Mouse (Mus musculus): ENCODE results near the gene Cdt1. TPM values are rescaled to one million over a fixed set of nuclear protein-coding genes. Genes with fewer than 3 reads are reported as not detected.

The Cdt1 gene
- 15.1 and 45.5 TPM in 2 replicates for polyA plus RNA-seq (2012; rRNA removed; ENCODE audit: low replicate concordance)

DNA sequence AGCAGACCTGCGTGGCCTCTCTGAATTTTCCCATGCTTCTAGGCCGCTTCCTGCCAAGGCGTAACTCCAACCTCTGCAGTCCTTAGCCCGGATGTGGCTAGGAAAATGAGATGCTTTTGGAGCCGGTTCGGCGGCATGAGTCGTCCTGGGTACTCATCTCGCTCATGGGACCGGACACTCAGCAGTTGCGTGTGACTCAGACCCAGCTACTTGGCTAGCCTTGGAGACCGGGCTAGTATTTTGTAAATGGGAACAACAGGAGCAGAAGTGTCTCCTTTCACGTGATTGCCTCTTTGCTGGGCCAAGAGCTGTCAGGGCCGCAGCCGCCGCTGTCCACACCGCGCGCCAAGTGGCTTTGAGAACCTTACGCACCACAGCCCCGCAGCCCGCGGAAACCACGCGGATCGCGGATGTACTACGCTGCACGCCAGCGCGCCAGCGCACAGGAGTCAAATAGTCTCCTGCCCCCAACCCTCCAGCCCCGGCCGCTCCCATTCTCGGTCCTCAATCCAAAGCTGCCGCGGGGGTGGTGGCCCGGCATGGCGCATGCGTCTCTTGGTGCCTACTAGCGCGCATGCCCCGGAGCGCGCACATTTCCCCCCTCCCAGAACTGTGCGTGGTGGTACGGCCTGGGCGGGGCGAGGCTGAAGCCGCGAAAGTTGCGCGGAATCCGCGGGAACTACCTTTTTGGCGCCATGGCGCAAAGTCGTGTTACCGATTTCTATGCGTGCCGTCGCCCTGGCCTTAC is at the start of gene Cdt1:
Gene Cdt1 (plus strand): TSS at position 655 of the 748 bp plus-strand sequence.

DNA sequence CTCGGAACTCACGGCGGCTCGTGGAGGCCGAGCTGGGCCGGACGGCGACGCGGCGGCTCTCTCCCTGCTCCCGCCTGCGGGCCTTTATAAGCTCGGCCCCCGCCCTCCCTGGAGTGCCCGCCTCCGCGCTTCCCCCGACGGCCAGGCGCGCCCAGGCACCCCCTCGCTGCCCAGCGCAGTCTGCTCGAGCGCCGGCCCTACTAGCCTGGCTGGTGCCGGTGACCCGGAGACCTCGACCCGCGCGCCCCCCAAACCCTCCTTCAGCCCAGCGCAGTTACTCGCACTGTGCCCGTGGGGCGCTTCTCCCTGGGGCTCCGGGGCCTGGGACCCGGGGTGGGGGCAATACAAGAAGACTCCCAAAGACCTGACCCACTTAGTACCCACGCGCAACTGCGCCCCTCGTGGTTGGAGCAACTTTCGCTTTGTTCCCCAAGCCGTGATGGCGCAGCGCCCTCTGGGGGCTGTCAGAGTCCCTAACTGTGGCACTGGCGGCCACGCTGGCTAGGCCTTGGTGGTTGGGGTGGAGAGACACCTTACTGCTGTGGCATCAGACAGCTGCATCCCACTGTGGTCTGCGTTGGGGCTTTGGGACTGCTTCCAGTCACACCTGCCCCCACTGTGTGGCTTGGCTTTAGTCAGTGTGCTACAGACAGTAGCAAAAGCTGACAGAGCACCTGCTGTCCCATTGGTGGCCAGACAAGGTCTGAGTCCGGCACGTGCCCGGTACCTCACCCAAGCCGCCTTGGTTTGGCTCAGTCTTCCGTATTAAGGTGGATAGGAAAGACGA is 16.4 kb upstream of the Cdt1 start, which contains the start of gene Piezo1:
Gene Piezo1 (minus strand): TSS at position 65 of the 787 bp plus-strand sequence.

DNA sequence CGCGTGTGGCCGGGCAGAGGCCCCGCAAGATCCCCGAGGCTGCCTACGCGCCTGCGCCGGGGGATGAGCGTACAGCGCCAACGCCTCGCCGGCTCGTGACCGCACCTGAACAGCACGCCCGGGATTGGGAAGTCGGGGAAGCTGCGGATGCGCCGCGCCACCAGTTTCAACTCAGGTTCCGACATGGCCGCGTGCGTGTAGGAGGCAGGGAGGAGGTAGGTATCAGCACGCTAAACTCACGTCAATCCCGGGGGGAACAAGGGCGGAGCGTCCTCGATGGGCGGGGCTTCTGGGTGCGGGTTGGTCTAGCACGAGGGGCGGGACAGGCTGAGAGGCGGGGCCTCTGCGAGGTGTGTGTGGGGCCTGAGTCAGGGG is 8.8 kb downstream of the Cdt1 start, which contains the start of gene Aprt:
Gene Aprt (minus strand): TSS at position 262 of the 375 bp plus-strand sequence.

DNA sequence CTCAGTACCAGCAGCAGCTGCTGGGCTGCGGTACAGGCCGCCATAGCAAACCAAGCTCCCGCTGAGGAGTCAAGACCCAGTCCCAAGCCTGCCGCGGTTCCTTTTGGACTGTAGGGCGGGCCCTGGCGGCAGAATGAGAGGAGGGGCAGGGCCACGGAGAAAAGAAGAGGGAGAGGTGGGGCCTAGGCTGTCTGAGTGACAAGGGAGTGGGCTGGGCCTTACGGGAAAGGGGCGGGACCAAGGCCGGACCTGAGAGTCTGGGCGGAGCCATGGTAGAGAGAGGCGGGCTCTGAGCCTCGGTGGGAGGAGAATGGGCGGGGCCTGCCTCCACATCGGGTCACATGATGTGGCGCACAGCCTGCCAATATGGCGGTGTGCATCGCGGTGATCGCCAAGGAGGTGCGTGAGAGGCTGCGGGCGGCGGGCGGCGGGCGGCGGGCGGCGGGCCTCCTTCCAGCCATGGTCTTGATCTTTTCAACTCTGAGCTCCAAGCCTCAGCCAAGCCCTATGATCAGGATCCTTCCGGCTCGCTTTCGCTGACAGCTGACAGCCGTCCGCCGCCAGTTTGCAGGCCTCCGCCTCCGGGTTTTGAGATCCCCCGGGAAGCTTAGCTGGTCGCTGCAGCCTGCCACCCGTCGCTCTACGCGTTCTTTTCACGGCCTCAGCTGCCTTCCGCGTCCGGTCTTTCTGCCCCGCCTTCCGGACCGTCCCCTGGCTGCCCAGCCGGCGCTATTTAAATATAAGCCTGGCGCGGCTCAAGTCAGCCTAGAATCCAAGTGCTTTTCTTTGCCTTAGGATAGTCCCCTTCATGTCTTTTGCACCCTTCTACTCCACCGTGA is 43.7 kb downstream of the Cdt1 start, which contains the start of the genes Galns and Trappc2l:
Gene Galns (minus strand): TSS at position 169 of the 839 bp plus-strand sequence.
Gene Trappc2l (plus strand): TSS at position 346 of the 839 bp plus-strand sequence.

DNA sequence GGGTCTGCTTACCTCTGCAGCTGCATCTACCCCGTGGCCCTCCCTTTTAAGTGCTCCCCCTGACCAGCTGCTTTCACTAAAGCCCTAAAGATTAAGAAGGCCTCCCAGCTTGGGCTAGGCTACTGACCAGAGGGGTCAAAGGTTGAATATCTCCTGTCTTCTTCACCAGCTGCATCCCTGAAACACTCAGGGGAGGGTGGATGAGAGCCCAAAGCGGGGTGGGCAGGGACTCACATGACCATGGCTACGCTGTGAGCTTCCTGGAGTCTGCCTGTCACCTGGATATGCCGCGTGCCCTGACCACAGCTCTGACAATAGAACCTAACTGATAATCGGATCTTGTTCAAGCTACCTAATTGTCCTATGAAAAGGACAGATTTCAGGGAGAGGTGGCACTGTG is 54.9 kb downstream of the Cdt1 start, which contains the start of gene Pabpn1l:
Gene Pabpn1l (minus strand): TSS at position 13 of the 400 bp plus-strand sequence.

Other genes starting within 250 kb of the Cdt1 start
- not detected in 2 replicates for gene Trhr2, start 207.3 kb upstream of the Cdt1 start, polyA plus RNA-seq (2012; rRNA removed; ENCODE audit: low replicate concordance)
- gene Zc3h18, start 191.4 kb upstream of the Cdt1 start, polyA plus RNA-seq (2012; rRNA removed; ENCODE audit: low replicate concordance) = 19.4 and 33.3 TPM in 2 replicates
- 0.24 and 0.84 TPM in 2 replicates for gene Il17c, start 146.0 kb upstream of the Cdt1 start, polyA plus RNA-seq (2012; rRNA removed; ENCODE audit: low replicate concordance)
- gene Cyba, start 135.1 kb upstream of the Cdt1 start, polyA plus RNA-seq (2012; rRNA removed; ENCODE audit: low replicate concordance) = 239 and 467 TPM in 2 replicates
- 34.7 and 40.7 TPM in 2 replicates for gene Mvd, start 124.6 kb upstream of the Cdt1 start, polyA plus RNA-seq (2012; rRNA removed; ENCODE audit: low replicate concordance)
- 7.1 and 8.1 TPM in 2 replicates for gene Snai3, start 107.3 kb upstream of the Cdt1 start, polyA plus RNA-seq (2012; rRNA removed; ENCODE audit: low replicate concordance)
- 114 and 121 TPM in 2 replicates for gene Rnf166, start 92.0 kb upstream of the Cdt1 start, polyA plus RNA-seq (2012; rRNA removed; ENCODE audit: low replicate concordance)
- gene Ctu2, start 91.9 kb upstream of the Cdt1 start, polyA plus RNA-seq (2012; rRNA removed; ENCODE audit: low replicate concordance) = 28.3 and 43.6 TPM in 2 replicates
- gene Piezo1, start 16.7 kb upstream of the Cdt1 start, polyA plus RNA-seq (2012; rRNA removed; ENCODE audit: low replicate concordance) = 119 and 150 TPM in 2 replicates
- gene Aprt, start 8.9 kb downstream of the Cdt1 start, polyA plus RNA-seq (2012; rRNA removed; ENCODE audit: low replicate concordance) = 101 and 127 TPM in 2 replicates
- 14.4 and 14.9 TPM in 2 replicates for gene Galns, start 43.4 kb downstream of the Cdt1 start, polyA plus RNA-seq (2012; rRNA removed; ENCODE audit: low replicate concordance)
- 120 and 189 TPM in 2 replicates for gene Trappc2l, start 43.6 kb downstream of the Cdt1 start, polyA plus RNA-seq (2012; rRNA removed; ENCODE audit: low replicate concordance)
- not detected in 2 replicates for gene Pabpn1l, start 54.7 kb downstream of the Cdt1 start, polyA plus RNA-seq (2012; rRNA removed; ENCODE audit: low replicate concordance)
- 15.8 and 24.7 TPM in 2 replicates for gene Cbfa2t3, start 131.1 kb downstream of the Cdt1 start, polyA plus RNA-seq (2012; rRNA removed; ENCODE audit: low replicate concordance)
- gene Acsf3, start 207.5 kb downstream of the Cdt1 start, polyA plus RNA-seq (2012; rRNA removed; ENCODE audit: low replicate concordance) = 34.4 and 36.2 TPM in 2 replicates

Data from mammary gland, adult 2 months (tissue).